Mouse (Mus musculus): Measurements from ENCODE around the gene Gm12355.

- TF ChIP-seq CTCF (IDR thresholded peaks at IDR 0.05; ENCODE audit: insufficient read depth, low read depth, low read length) (no peak), POLR2A (IDR thresholded peaks at IDR 0.05; ENCODE audit: insufficient read depth, low read depth, low read length) (no peak)
Measured at GRCm38 (mm10) chr11:98640091-98640490, 14.6 kb upstream of the Gm12355 start.

Data from olfactory bulb, adult 2 months (tissue).